Mouse (Mus musculus) hindbrain, embryonic 14.5 days (tissue): ENCODE results near the gene Lrtm1. TPM values are rescaled to one million over a fixed set of nuclear protein-coding genes. Genes with fewer than 3 reads are reported as not detected.

ENCODE experiments used
- ATAC-seq: fragments of 200-750 bp; cut with Nextera tagmentation; 2 replicates; pipeline ENCODE4 v1.8.0; 2017; ENCODE audit warnings: moderate number of reproducible peaks, mild to moderate bottlenecking, moderate TSS enrichment, moderate library complexity; ENCODE audit not compliant: low FRiP score
- DNase-seq: peaks from one replicate; pipeline ENCODE4 v3.0.0-alpha.2; 2015; ENCODE audit warnings: low spot score
- H3K27ac ChIP-seq: fragments of 300-500 bp; sonication (generic); 2 replicates; pipeline ENCODE4 v1.5.1; 2014; ENCODE audit warnings: mild to moderate bottlenecking, moderate library complexity
- H3K27me3 ChIP-seq: fragments of 300-500 bp; sonication (generic); 2 replicates; pipeline ENCODE4 v1.6.1; 2014; ENCODE audit warnings: mild to moderate bottlenecking, low read length, mixed read lengths; ENCODE audit not compliant: control insufficient read depth, insufficient read depth
- H3K36me3 ChIP-seq: fragments of 300-500 bp; sonication (generic); replicated peaks from 2 replicates; pipeline ENCODE4 v1.6.1; 2014; ENCODE audit not compliant: control insufficient read depth, insufficient read depth
- H3K4me1 ChIP-seq: fragments of 300-500 bp; sonication (generic); replicated peaks from 2 replicates; pipeline ENCODE4 v1.6.1; 2014; ENCODE audit warnings: antibody characterized with exemption, low read length, mixed read lengths; ENCODE audit not compliant: control insufficient read depth, insufficient read depth
- H3K4me2 ChIP-seq: fragments of 300-500 bp; sonication (generic); replicated peaks from 2 replicates; pipeline ENCODE4 v1.6.1; 2014; ENCODE audit warnings: mild to moderate bottlenecking, moderate library complexity
- H3K4me3 ChIP-seq: fragments of 300-500 bp; sonication (generic); replicated peaks from 2 replicates; pipeline ENCODE4 v1.5.1; 2014; ENCODE audit warnings: mild to moderate bottlenecking, low read length
- H3K9ac ChIP-seq: fragments of 300-500 bp; sonication (generic); 2 replicates; pipeline ENCODE4 v1.6.1; 2014
- H3K9me3 ChIP-seq: fragments of 300-500 bp; sonication (generic); 2 replicates; pipeline ENCODE4 v1.6.1; 2016; ENCODE audit warnings: low read length; ENCODE audit not compliant: control insufficient read depth
- WGBS: fragments of 180-500 bp; shearing (Covaris S2); extraction: QIAGEN DNeasy Blood & Tissue Kit; methylation state at CpG from one replicate; pipeline ENCODE4 v1.1.7; 2014; 5-methylcytosine and 5-hydroxymethylcytosine counted together
- polyA plus RNA-seq: library from polyadenylated mRNA; unstranded; fragments of >200 nt; fragmentation: Nextera tagmentation; extraction: Ambion mirVana; gene quantifications from 2 replicates; pipeline ENCODE4 v1.2.1, GENCODE M21; 2014

The Lrtm1 gene
- polyA plus RNA-seq, 1 experiment from 2014 or later = 0.70 TPM

- DNase-seq (no peak), ATAC-seq (no peak)
- no peaks in the 10 kb centered on the region for H3K4me1 ChIP-seq
- H3K27me3 ChIP-seq = no peaks in the 10 kb centered on the region
- H3K27ac ChIP-seq = no peak overlapping the region
- no peak overlapping the region for H3K9ac ChIP-seq
- no peaks in the 10 kb centered on the region for H3K9me3 ChIP-seq
- WGBS = 90% methylated on average over 4 of the region's 4 CpGs
- no peaks in the 10 kb centered on the region for H3K36me3 ChIP-seq
- H3K4me3 ChIP-seq = no peak overlapping the region
- H3K4me2 ChIP-seq = no peak overlapping the region
Measured at GRCm38 (mm10) chr14:29009644-29010043, 8.4 kb upstream of the Lrtm1 start.

GRCm38 (mm10) chr14:29013161-29013560, 4.8 kb upstream of the Lrtm1 start:
- Histone ChIP-seq H3K27ac (no peak overlapping the region), H3K4me1 (peaks cover 7% of the 10 kb centered on the region; the same call in 1 of the 2 replicates), H3K27me3 (no peaks in the 10 kb centered on the region), H3K4me3 (no peak overlapping the region), H3K36me3 (no peaks in the 10 kb centered on the region), H3K4me2 (no peak overlapping the region), H3K9ac (no peak overlapping the region), H3K9me3 (no peaks in the 10 kb centered on the region)
- 72% methylated on average over 3 of the region's 3 CpGs for WGBS
- DNase-seq = no peak
- no peak for ATAC-seq

- Histone ChIP-seq H3K4me2 (no peak overlapping the region), H3K4me1 (peaks cover 7% of the 10 kb centered on the region; the same call in 1 of the 2 replicates), H3K27ac (no peak overlapping the region), H3K27me3 (no peaks in the 10 kb centered on the region), H3K9ac (no peak overlapping the region), H3K4me3 (no peak overlapping the region), H3K9me3 (no peaks in the 10 kb centered on the region), H3K36me3 (no peaks in the 10 kb centered on the region)
- DNase-seq (no peak), ATAC-seq (no peak)
- 85% methylated on average over 2 of the region's 2 CpGs for WGBS
Measured at GRCm38 (mm10) chr14:29014680-29015079, 3.3 kb upstream of the Lrtm1 start.

- H3K27me3 ChIP-seq = no peaks in the 10 kb centered on the region
- no peak overlapping the region for H3K4me2 ChIP-seq
- H3K4me3 ChIP-seq = no peak overlapping the region
- ATAC-seq = peak; percentile 68; the same call in 1 of the 2 replicates
- H3K36me3 ChIP-seq = no peaks in the 10 kb centered on the region
- peaks cover 7% of the 10 kb centered on the region; the same call in 1 of the 2 replicates for H3K4me1 ChIP-seq
- WGBS = 12% methylated on average over 5 of the region's 5 CpGs
- DNase-seq = peak; percentile 75
- H3K9ac ChIP-seq = no peak overlapping the region
- 0 out of 2 replicates have a peak overlapping the region, but pooled peaks have one; percentile 11 for H3K27ac ChIP-seq
- H3K9me3 ChIP-seq = no peaks in the 10 kb centered on the region
Measured at GRCm38 (mm10) chr14:29015896-29016295, 2.1 kb upstream of the Lrtm1 start.

DNA sequence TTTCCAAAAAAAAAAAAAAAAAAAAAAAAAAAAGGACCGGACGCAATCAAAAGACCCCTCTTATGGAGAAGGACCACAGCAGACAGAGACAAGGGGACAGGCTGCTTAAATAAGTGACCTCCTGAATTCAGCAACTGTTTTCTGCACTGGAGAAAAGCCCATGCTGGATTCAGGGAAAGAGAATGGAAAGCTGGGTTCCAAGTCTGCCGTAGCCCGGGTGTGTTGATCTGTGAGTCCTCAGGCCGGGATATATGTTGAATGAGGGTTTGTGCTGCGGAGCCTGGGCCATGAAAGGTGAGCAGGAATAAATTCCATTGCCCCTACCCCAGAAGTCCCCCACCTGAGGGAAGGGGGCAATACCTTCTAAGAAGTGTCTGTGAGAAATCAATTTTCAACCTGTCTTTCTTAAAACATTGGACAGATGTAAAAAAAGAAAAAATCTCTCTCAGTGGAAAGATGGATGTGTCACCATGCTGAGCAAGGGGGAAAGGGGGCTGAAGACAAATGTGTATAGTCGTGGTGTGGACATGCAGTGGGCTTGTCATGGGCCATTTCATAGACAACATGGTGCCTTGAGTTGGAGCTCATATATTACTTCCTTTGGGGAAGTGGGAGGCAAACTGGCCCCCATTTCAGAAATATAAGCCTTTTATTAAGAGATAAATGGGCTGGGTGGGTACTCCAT, 450 bp downstream of the Lrtm1 start:
- WGBS = 28% methylated on average over 7 of the region's 7 CpGs

DNA sequence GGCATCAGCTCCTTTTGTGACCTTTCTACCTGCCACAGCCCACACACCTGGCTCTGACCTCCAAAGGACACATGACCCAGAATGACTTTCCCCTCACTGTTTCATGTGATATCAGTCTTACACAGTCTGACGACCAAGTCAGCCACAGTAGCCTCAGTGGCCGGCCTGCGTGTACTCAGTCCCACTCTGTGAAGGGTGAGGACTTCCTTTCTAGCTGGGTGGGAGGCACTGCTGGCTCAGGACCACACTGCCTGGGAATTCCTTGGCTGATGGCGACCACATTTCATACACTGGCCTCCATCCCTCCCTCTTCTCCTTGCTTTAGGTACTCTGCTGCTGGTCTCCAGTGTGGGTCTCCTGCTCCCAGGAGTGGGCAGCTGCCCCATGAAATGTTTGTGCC, 3.3 kb downstream of the Lrtm1 start:
- no peak overlapping the region for H3K4me3 ChIP-seq
- no peak overlapping the region for H3K27ac ChIP-seq
- no peak overlapping the region for H3K4me2 ChIP-seq
- no peaks in the 10 kb centered on the region for H3K36me3 ChIP-seq
- ATAC-seq = no peak
- no peak for DNase-seq
- no peaks in the 10 kb centered on the region for H3K27me3 ChIP-seq
- WGBS = 88% methylated on average over 4 of the region's 4 CpGs
- H3K9ac ChIP-seq = no peak overlapping the region
- H3K4me1 ChIP-seq = no peaks in the 10 kb centered on the region
- no peaks in the 10 kb centered on the region for H3K9me3 ChIP-seq

More for the DNA sequence above, 450 bp downstream of the Lrtm1 start:
- H3K4me2 ChIP-seq = no peak overlapping the region
- H3K27ac ChIP-seq = no peak overlapping the region
- H3K9me3 ChIP-seq = no peaks in the 10 kb centered on the region
- H3K4me3 ChIP-seq = no peak overlapping the region
- ATAC-seq (no peak), DNase-seq (no peak)
- H3K4me1 ChIP-seq = peaks cover 7% of the 10 kb centered on the region; the same call in 1 of the 2 replicates
- H3K9ac ChIP-seq = no peak overlapping the region
- no peaks in the 10 kb centered on the region for H3K27me3 ChIP-seq
- no peaks in the 10 kb centered on the region for H3K36me3 ChIP-seq

DNA sequence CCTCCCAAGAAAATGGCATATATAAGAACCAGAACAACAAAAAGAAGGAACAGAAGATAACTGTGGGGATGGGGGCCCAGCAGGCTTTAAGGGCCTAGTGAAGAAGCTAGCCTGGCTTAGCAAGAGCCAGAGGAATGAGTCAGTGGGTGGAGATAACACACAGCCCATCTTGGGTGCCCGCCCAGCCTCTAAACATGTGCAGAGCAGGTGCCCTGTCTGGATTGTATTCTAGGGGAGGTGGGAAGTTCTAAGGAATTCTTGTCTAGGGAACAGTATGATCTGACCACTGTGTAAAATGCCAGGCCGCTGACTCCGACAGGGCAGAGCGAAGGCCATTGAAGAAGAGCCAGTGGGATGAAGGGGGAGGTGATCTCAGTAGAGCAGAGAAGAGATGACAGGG, 5.2 kb downstream of the Lrtm1 start:
- Histone ChIP-seq H3K9me3 (no peaks in the 10 kb centered on the region), H3K4me1 (no peaks in the 10 kb centered on the region), H3K4me3 (no peak overlapping the region), H3K36me3 (no peaks in the 10 kb centered on the region), H3K27ac (no peak overlapping the region), H3K27me3 (no peaks in the 10 kb centered on the region), H3K4me2 (no peak overlapping the region), H3K9ac (no peak overlapping the region)
- WGBS = 95% methylated on average over 4 of the region's 4 CpGs
- no peak for ATAC-seq
- no peak for DNase-seq

DNA sequence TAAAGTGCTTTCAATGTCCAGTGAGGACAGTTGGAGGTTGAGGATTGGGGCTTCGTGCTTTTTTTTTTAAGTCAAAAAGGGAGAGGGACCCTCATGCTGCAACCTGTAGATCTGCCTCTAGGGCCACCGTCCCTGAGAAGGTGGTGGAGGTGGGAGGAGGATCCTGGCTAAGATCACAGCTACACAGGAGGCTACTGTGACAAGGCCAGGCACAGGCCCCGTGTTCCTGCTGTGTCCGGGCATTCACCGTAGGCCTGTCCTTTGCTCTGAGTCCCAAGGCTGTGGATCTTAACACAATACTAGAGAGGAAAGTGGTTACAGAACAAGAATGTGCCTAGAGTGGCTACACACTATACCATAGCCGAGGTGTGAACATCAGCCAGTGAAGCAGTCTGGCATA, 7.3 kb downstream of the Lrtm1 start:
- Histone ChIP-seq H3K9me3 (no peaks in the 10 kb centered on the region), H3K4me2 (no peak overlapping the region), H3K4me1 (peaks cover 6% of the 10 kb centered on the region; the same call in 1 of the 2 replicates), H3K9ac (no peak overlapping the region), H3K36me3 (no peaks in the 10 kb centered on the region), H3K27me3 (no peaks in the 10 kb centered on the region), H3K4me3 (no peak overlapping the region), H3K27ac (no peak overlapping the region)
- ATAC-seq (no peak), DNase-seq (no peak)
- WGBS = 84% methylated on average over 6 of the region's 6 CpGs

GRCm38 (mm10) chr14:29027276-29027675, 9.3 kb downstream of the Lrtm1 start:
- DNase-seq = no peak
- H3K27me3 ChIP-seq = no peaks in the 10 kb centered on the region
- no peak overlapping the region for H3K9ac ChIP-seq
- no peak for ATAC-seq
- no peak overlapping the region for H3K4me2 ChIP-seq
- no peaks in the 10 kb centered on the region for H3K9me3 ChIP-seq
- WGBS = 88% methylated on average over 5 of the region's 5 CpGs
- H3K4me3 ChIP-seq = no peak overlapping the region
- H3K36me3 ChIP-seq = no peaks in the 10 kb centered on the region
- H3K4me1 ChIP-seq = peaks cover 12% of the 10 kb centered on the region
- H3K27ac ChIP-seq = no peak overlapping the region
